Mouse (Mus musculus) neural tube, embryonic 11.5 days (tissue): ENCODE measurements around the gene Hdlbp. TPM values are rescaled to one million over a fixed set of nuclear protein-coding genes. Genes with fewer than 3 reads are reported as not detected.
"Not testable (repeated sequence)": the region's sequence is repeated elsewhere in the genome, so short reads cannot be mapped to it uniquely, and the experiment has no call there.

ENCODE experiments used
- ATAC-seq: fragments of 200-750 bp; cut with Nextera tagmentation; 2 replicates; pipeline ENCODE4 v1.8.0; 2017; ENCODE audit warnings: moderate number of reproducible peaks, mild to moderate bottlenecking, moderate TSS enrichment, moderate library complexity; ENCODE audit not compliant: insufficient read depth, low FRiP score, low TSS enrichment
- DNase-seq: peaks from one replicate; pipeline ENCODE4 v3.0.0-alpha.2; 2015; ENCODE audit warnings: low spot score
- H3K27ac ChIP-seq: fragments of 300-500 bp; sonication (generic); 2 replicates; pipeline ENCODE4 v1.5.1; 2014; ENCODE audit warnings: low read depth, mild to moderate bottlenecking, low read length
- H3K27me3 ChIP-seq: fragments of 300-500 bp; sonication (generic); 2 replicates; pipeline ENCODE4 v1.6.1; 2014; ENCODE audit warnings: mild to moderate bottlenecking, low read length, mixed read lengths; ENCODE audit not compliant: control insufficient read depth, insufficient read depth
- H3K36me3 ChIP-seq: fragments of 300-500 bp; sonication (generic); 2 replicates; pipeline ENCODE4 v1.6.1; 2014; ENCODE audit warnings: mild to moderate bottlenecking, low read length, moderate library complexity, mixed read lengths; ENCODE audit not compliant: control insufficient read depth, insufficient read depth
- H3K4me1 ChIP-seq: fragments of 300-500 bp; sonication (generic); 2 replicates; pipeline ENCODE4 v1.6.1; 2014; ENCODE audit warnings: low read length, mixed read lengths; ENCODE audit not compliant: control insufficient read depth, insufficient read depth
- H3K4me2 ChIP-seq: fragments of 300-500 bp; sonication (generic); 2 replicates; pipeline ENCODE4 v1.6.1; 2014; ENCODE audit warnings: low read depth, mild to moderate bottlenecking, moderate library complexity
- H3K4me3 ChIP-seq: fragments of 300-500 bp; sonication (generic); 2 replicates; pipeline ENCODE4 v1.5.1; 2014; ENCODE audit warnings: low read depth, low read length
- H3K9ac ChIP-seq: fragments of 300-500 bp; sonication (generic); 2 replicates; pipeline ENCODE4 v1.6.1; 2014; ENCODE audit warnings: mild to moderate bottlenecking, low read length
- H3K9me3 ChIP-seq: fragments of 300-500 bp; sonication (generic); 2 replicates; pipeline ENCODE4 v1.6.1; 2016; ENCODE audit warnings: low read length; ENCODE audit not compliant: control insufficient read depth
- WGBS: fragments of 180-500 bp; shearing (Covaris S2); extraction: QIAGEN DNeasy Blood & Tissue Kit; methylation state at CpG from one replicate; pipeline ENCODE4 v1.1.7; 2014; 5-methylcytosine and 5-hydroxymethylcytosine counted together
- polyA plus RNA-seq: library from polyadenylated mRNA; unstranded; fragments of >200 nt; fragmentation: Nextera tagmentation; extraction: Ambion mirVana; gene quantifications from 2 replicates; pipeline ENCODE4 v1.2.1, GENCODE M21; 2014

The Hdlbp gene
- polyA plus RNA-seq: 95.7 and 98.2 TPM in 2 replicates

- Histone ChIP-seq H3K4me3 (peak within 1 kb of the TSS; percentile 78), H3K4me1 (peaks cover 7% of the 10 kb centered on the region; the same call in 1 of the 2 replicates), H3K4me2 (peak within 1 kb of the TSS; percentile 64), H3K27ac (peak within 1 kb of the TSS; percentile 84), H3K9ac (peak within 1 kb of the TSS; percentile 73), H3K36me3 (no peaks in the 10 kb centered on the region; the same call in 1 of the 2 replicates), H3K27me3 (no peaks in the 10 kb centered on the region), H3K9me3 (no peaks in the 10 kb centered on the region)
- peak; percentile 99 for DNase-seq
- WGBS: 0% methylated on average over 74 of the region's 74 CpGs
- ATAC-seq: peak; percentile 92
These were observed at the start of gene Hdlbp for GRCm38 (mm10) chr1:93478586-93479475. Gene Hdlbp (minus strand): TSS chr1:93478815.

GRCm38 (mm10) chr1:93522325-93522724 lies 43.7 kb upstream of the Hdlbp start:
- H3K27ac ChIP-seq: no peak overlapping the region
- 91% methylated on average over 1 of the region's 1 CpGs for WGBS
- DNase-seq: no peak
- H3K27me3 ChIP-seq: no peaks in the 10 kb centered on the region
- no peaks in the 10 kb centered on the region for H3K4me1 ChIP-seq
- ATAC-seq: no peak
- H3K4me3 ChIP-seq: no peak overlapping the region
- no peaks in the 10 kb centered on the region for H3K9me3 ChIP-seq
- H3K4me2 ChIP-seq: no peak overlapping the region
- H3K36me3 ChIP-seq: no peaks in the 10 kb centered on the region
- H3K9ac ChIP-seq: no peak overlapping the region

GRCm38 (mm10) chr1:93521491-93521890 lies 42.9 kb upstream of the Hdlbp start:
- H3K4me3 ChIP-seq: no peak overlapping the region
- no peak for DNase-seq
- no peak for ATAC-seq
- H3K9me3 ChIP-seq: no peaks in the 10 kb centered on the region
- no peaks in the 10 kb centered on the region for H3K27me3 ChIP-seq
- H3K36me3 ChIP-seq: no peaks in the 10 kb centered on the region
- H3K27ac ChIP-seq: no peak overlapping the region
- no peak overlapping the region for H3K9ac ChIP-seq
- no peaks in the 10 kb centered on the region for H3K4me1 ChIP-seq
- WGBS: 69% methylated on average over 2 of the region's 2 CpGs
- no peak overlapping the region for H3K4me2 ChIP-seq

- Histone ChIP-seq H3K9ac (no peak overlapping the region), H3K27me3 (no peaks in the 10 kb centered on the region), H3K4me1 (peaks cover 5% of the 10 kb centered on the region; the same call in 1 of the 2 replicates), H3K4me2 (no peak overlapping the region), H3K27ac (no peak overlapping the region), H3K36me3 (no peaks in the 10 kb centered on the region), H3K9me3 (no peaks in the 10 kb centered on the region), H3K4me3 (no peak overlapping the region; the same call in 1 of the 2 replicates)
- WGBS: 77% methylated on average over 14 of the region's 14 CpGs
- DNase-seq: no peak
- ATAC-seq: no peak
These were observed 34.6 kb upstream of the Hdlbp start for GRCm38 (mm10) chr1:93513221-93513620.

GRCm38 (mm10) chr1:93512351-93512690 lies 33.7 kb upstream of the Hdlbp start:
- 2% methylated on average over 15 of the region's 15 CpGs for WGBS
- peaks cover 5% of the 10 kb centered on the region; the same call in 1 of the 2 replicates for H3K4me1 ChIP-seq
- no peaks in the 10 kb centered on the region for H3K36me3 ChIP-seq
- peak overlapping the region; percentile 77 for H3K9ac ChIP-seq
- H3K27ac ChIP-seq: no peak overlapping the region
- no peaks in the 10 kb centered on the region for H3K27me3 ChIP-seq
- peak overlapping the region; percentile 86 for H3K4me2 ChIP-seq
- no peaks in the 10 kb centered on the region for H3K9me3 ChIP-seq
- peak overlapping the region; percentile 66 for H3K4me3 ChIP-seq
- DNase-seq (no peak), ATAC-seq (peak; percentile 67)

DNA sequence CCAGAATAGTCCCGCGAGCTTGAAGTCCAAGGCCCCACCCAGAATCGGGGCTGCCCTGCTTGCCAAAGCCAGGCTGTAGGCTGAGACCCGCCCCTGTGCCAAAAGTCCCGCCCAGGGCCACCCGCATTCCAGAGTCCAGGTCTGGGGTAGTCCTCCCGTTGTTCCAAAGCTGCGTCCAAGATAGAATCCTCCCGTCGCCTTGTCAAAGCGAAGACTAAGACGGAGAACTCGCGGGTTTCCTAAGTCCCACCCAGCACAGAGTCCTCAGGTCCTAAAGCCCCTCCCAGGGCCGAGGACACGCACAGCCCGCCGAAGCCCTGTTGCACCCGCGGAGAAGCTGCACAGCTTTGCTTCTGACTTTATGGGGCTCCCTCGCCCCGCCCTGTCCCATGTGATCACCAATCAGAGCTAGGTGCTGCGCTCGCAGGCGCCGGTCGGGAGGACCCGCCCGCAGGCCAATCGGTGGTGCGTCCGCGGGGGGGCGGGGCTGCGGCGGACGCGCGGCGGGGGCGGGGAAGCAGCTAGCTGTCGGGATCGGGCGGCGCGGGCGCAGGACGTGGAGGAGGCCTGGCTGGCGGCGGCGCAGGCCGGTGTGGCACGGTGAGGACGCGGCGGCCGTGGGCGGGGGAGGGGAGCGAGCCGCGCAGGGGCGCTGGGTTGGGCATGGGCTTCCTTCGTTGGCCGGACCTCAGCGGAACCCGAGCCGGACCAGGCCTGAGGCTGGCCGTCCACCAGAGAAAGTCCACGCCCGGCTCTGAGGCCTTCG lies 33.2 kb upstream of the Hdlbp start, which contains the start of gene Farp2:
Gene Farp2, plus strand, starts transcription at position 495 of the 766 bp plus-strand sequence.
- H3K27ac ChIP-seq: 0 out of 2 replicates have a peak within 1 kb of the TSS, but pooled peaks have one; percentile 27
- peaks cover 5% of the 10 kb centered on the region; the same call in 1 of the 2 replicates for H3K4me1 ChIP-seq
- no peaks in the 10 kb centered on the region for H3K36me3 ChIP-seq
- peak within 1 kb of the TSS; percentile 66 for H3K4me3 ChIP-seq
- under 1% methylated on average over 64 of the region's 71 CpGs for WGBS
- H3K9me3 ChIP-seq: no peaks in the 10 kb centered on the region
- ATAC-seq (peak; percentile 99), DNase-seq (peak; percentile 96)
- H3K27me3 ChIP-seq: no peaks in the 10 kb centered on the region
- peak within 1 kb of the TSS; percentile 77 for H3K9ac ChIP-seq
- H3K4me2 ChIP-seq: peak within 1 kb of the TSS; percentile 86

DNA sequence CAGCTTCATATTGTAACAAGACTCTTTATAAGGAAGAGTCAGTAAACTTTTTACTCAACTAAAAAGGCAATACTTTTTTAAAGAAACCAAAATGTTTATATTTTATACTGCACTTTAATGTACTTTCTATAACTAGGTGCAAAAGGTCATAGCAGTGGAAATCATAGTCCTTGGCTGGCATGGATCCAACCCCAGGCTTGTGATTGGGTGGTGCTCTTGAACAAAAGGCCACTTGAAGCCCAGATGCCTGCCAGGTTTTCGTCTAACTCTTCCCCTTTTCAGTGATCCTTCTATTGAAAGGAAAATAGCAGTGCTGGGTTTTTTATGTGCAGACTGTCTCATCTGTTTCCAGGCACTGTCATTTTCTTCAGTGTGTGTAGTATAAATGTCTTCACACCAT lies 30.0 kb upstream of the Hdlbp start:
- not testable (repeated sequence) for H3K9me3 ChIP-seq, ATAC-seq, H3K4me1 ChIP-seq, DNase-seq, H3K4me3 ChIP-seq, H3K27me3 ChIP-seq, H3K27ac ChIP-seq, H3K36me3 ChIP-seq, H3K4me2 ChIP-seq, H3K9ac ChIP-seq
- WGBS: 57% methylated on average over 1 of the region's 1 CpGs

DNA sequence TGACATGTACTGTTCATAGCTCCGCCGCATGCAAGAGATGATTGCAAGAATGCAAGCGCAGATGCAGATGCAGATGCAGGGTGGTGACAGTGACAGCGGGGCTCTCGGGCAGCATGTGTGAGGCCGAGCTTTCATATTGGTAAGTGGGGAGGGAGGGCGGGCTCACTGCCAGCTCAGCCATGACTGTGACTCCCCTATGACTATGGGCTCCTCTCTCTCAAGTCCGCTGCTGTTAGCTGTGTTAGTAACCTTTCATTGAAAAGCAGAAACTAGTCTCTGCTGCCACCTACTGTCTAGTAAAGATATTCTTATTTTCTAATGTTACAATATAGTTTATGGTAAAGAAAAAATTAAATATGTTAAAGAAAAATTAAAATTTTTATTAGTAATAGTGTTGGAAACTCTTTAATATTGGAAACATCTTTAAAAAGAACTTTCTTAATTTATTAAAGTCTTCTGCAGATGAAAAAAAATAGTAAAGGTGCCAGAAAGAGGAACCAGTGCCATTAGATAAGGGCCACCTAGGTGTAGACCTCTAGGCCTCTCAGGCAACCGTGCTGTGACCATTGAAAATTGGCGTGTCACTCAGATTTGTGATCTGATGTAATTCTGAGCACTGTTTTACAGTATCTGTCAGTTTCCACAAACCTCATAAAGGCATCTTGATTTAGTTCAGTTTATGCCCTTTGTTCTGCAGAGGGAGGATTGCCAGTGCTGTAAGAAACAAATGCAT lies 28.5 kb upstream of the Hdlbp start:
- no peak overlapping the region for H3K27ac ChIP-seq
- no peak overlapping the region for H3K9ac ChIP-seq
- 62% methylated on average over 10 of the region's 10 CpGs for WGBS
- ATAC-seq: no peak
- peaks cover 13% of the 10 kb centered on the region for H3K36me3 ChIP-seq
- no peak overlapping the region for H3K4me3 ChIP-seq
- no peak overlapping the region for H3K4me2 ChIP-seq
- peak; percentile 15 for DNase-seq
- no peaks in the 10 kb centered on the region for H3K9me3 ChIP-seq
- H3K4me1 ChIP-seq: peaks cover 5% of the 10 kb centered on the region; the same call in 1 of the 2 replicates
- no peaks in the 10 kb centered on the region for H3K27me3 ChIP-seq
